Mouse (Mus musculus): ENCODE measurements around the gene Glb1. TPM values are rescaled to one million over a fixed set of nuclear protein-coding genes. Genes with fewer than 3 reads are reported as not detected.

The Glb1 gene
- polyA plus RNA-seq, 1 experiment from 2014 or later: 27.0 TPM

- Histone ChIP-seq H3K27ac (no peak overlapping the region), H3K4me1 (replicated peaks) (no peaks in the 10 kb centered on the region), H3K36me3 (peaks cover 15% of the 10 kb centered on the region), H3K9me3 (no peaks in the 10 kb centered on the region), H3K9ac (no peak overlapping the region), H3K4me3 (no peak overlapping the region), H3K27me3 (no peaks in the 10 kb centered on the region), H3K4me2 (no peak overlapping the region)
- no peak for ATAC-seq (ENCODE audit: low FRiP score)
- WGBS: 93% methylated on average over 6 of the region's 6 CpGs
Measured at GRCm38 (mm10) chr9:114452418-114452817, 51.5 kb downstream of the Glb1 start.

GRCm38 (mm10) chr9:114455420-114455819, 54.5 kb downstream of the Glb1 start:
- Histone ChIP-seq H3K36me3 (peaks cover 30% of the 10 kb centered on the region), H3K9ac (no peak overlapping the region), H3K9me3 (no peaks in the 10 kb centered on the region), H3K27ac (no peak overlapping the region), H3K4me3 (no peak overlapping the region), H3K27me3 (no peaks in the 10 kb centered on the region), H3K4me2 (no peak overlapping the region), H3K4me1 (replicated peaks) (no peaks in the 10 kb centered on the region)
- 92% methylated on average over 2 of the region's 2 CpGs for WGBS
- ATAC-seq (ENCODE audit: low FRiP score): no peak

- no peaks in the 10 kb centered on the region for H3K9me3 ChIP-seq
- no peak overlapping the region for H3K4me2 ChIP-seq
- no peak for ATAC-seq (ENCODE audit: low FRiP score)
- no peaks in the 10 kb centered on the region for H3K27me3 ChIP-seq
- peaks cover 48% of the 10 kb centered on the region for H3K36me3 ChIP-seq
- WGBS: 85% methylated on average over 3 of the region's 3 CpGs
- H3K9ac ChIP-seq: no peak overlapping the region
- H3K27ac ChIP-seq: no peak overlapping the region
- H3K4me3 ChIP-seq: no peak overlapping the region
- no peaks in the 10 kb centered on the region for H3K4me1 ChIP-seq (replicated peaks)
Measured at GRCm38 (mm10) chr9:114458436-114458835, 57.6 kb downstream of the Glb1 start.

GRCm38 (mm10) chr9:114462569-114462968, 61.7 kb downstream of the Glb1 start:
- no peak for ATAC-seq (ENCODE audit: low FRiP score)
- Histone ChIP-seq H3K9ac (no peak overlapping the region), H3K4me1 (replicated peaks) (no peaks in the 10 kb centered on the region), H3K27ac (no peak overlapping the region), H3K4me2 (no peak overlapping the region), H3K27me3 (no peaks in the 10 kb centered on the region), H3K9me3 (no peaks in the 10 kb centered on the region), H3K36me3 (peaks cover 56% of the 10 kb centered on the region), H3K4me3 (no peak overlapping the region)
- 94% methylated on average over 7 of the region's 7 CpGs for WGBS

- Histone ChIP-seq H3K4me1 (replicated peaks) (no peaks in the 10 kb centered on the region), H3K9me3 (no peaks in the 10 kb centered on the region), H3K27ac (no peak overlapping the region), H3K27me3 (no peaks in the 10 kb centered on the region), H3K4me2 (no peak overlapping the region), H3K36me3 (peaks cover 50% of the 10 kb centered on the region), H3K4me3 (no peak overlapping the region), H3K9ac (no peak overlapping the region)
- WGBS: 80% methylated on average over 6 of the region's 6 CpGs
- ATAC-seq (ENCODE audit: low FRiP score): no peak
Measured at GRCm38 (mm10) chr9:114465442-114465841, 64.6 kb downstream of the Glb1 start.

- Histone ChIP-seq H3K9me3 (no peaks in the 10 kb centered on the region), H3K36me3 (peaks cover 39% of the 10 kb centered on the region), H3K4me1 (replicated peaks) (no peaks in the 10 kb centered on the region), H3K4me3 (no peak overlapping the region), H3K9ac (no peak overlapping the region), H3K27me3 (no peaks in the 10 kb centered on the region), H3K4me2 (no peak overlapping the region), H3K27ac (no peak overlapping the region)
- no peak for ATAC-seq (ENCODE audit: low FRiP score)
- 63% methylated on average over 7 of the region's 7 CpGs for WGBS
Measured at GRCm38 (mm10) chr9:114466871-114467270, 66.0 kb downstream of the Glb1 start.

- Histone ChIP-seq H3K4me2 (no peak overlapping the region), H3K4me1 (replicated peaks) (no peaks in the 10 kb centered on the region), H3K27me3 (no peaks in the 10 kb centered on the region), H3K9ac (no peak overlapping the region), H3K36me3 (peaks cover 26% of the 10 kb centered on the region), H3K4me3 (no peak overlapping the region), H3K27ac (no peak overlapping the region), H3K9me3 (no peaks in the 10 kb centered on the region)
- no peak for ATAC-seq (ENCODE audit: low FRiP score)
- WGBS: 90% methylated on average over 5 of the region's 5 CpGs
Measured at GRCm38 (mm10) chr9:114468217-114468616, 67.3 kb downstream of the Glb1 start.

GRCm38 (mm10) chr9:114468701-114469100, 67.8 kb downstream of the Glb1 start:
- Histone ChIP-seq H3K9me3 (no peaks in the 10 kb centered on the region), H3K4me3 (no peak overlapping the region), H3K4me1 (replicated peaks) (no peaks in the 10 kb centered on the region), H3K4me2 (no peak overlapping the region), H3K36me3 (peaks cover 25% of the 10 kb centered on the region), H3K27me3 (no peaks in the 10 kb centered on the region), H3K27ac (no peak overlapping the region), H3K9ac (no peak overlapping the region)
- 93% methylated on average over 4 of the region's 4 CpGs for WGBS
- ATAC-seq (ENCODE audit: low FRiP score): no peak

GRCm38 (mm10) chr9:114471892-114472291, 71.0 kb downstream of the Glb1 start:
- Histone ChIP-seq H3K4me2 (no peak overlapping the region), H3K4me1 (replicated peaks) (no peaks in the 10 kb centered on the region), H3K9ac (no peak overlapping the region), H3K27me3 (no peaks in the 10 kb centered on the region), H3K36me3 (peaks cover 15% of the 10 kb centered on the region), H3K9me3 (no peaks in the 10 kb centered on the region), H3K4me3 (no peak overlapping the region), H3K27ac (no peak overlapping the region)
- no peak for ATAC-seq (ENCODE audit: low FRiP score)
- 82% methylated on average over 7 of the region's 7 CpGs for WGBS

- Histone ChIP-seq H3K9me3 (no peaks in the 10 kb centered on the region), H3K4me1 (replicated peaks) (no peaks in the 10 kb centered on the region), H3K27ac (no peak overlapping the region), H3K27me3 (no peaks in the 10 kb centered on the region), H3K4me2 (no peak overlapping the region), H3K36me3 (peaks cover 11% of the 10 kb centered on the region), H3K9ac (no peak overlapping the region), H3K4me3 (no peak overlapping the region)
- 93% methylated on average over 9 of the region's 9 CpGs for WGBS
- no peak for ATAC-seq (ENCODE audit: low FRiP score)
Measured at GRCm38 (mm10) chr9:114477019-114477418, 76.1 kb downstream of the Glb1 start.

GRCm38 (mm10) chr9:114480940-114481339, 80.1 kb downstream of the Glb1 start:
- Histone ChIP-seq H3K27ac (no peak overlapping the region), H3K27me3 (no peaks in the 10 kb centered on the region), H3K9ac (no peak overlapping the region), H3K9me3 (no peaks in the 10 kb centered on the region), H3K4me1 (replicated peaks) (no peaks in the 10 kb centered on the region), H3K4me2 (no peak overlapping the region), H3K36me3 (peaks cover 6% of the 10 kb centered on the region; the same call in 1 of the 2 replicates), H3K4me3 (no peak overlapping the region)
- ATAC-seq (ENCODE audit: low FRiP score): no peak
- 84% methylated on average over 3 of the region's 3 CpGs for WGBS

- Histone ChIP-seq H3K27ac (no peak overlapping the region), H3K27me3 (no peaks in the 10 kb centered on the region), H3K4me3 (no peak overlapping the region), H3K9me3 (no peaks in the 10 kb centered on the region), H3K36me3 (no peaks in the 10 kb centered on the region), H3K9ac (no peak overlapping the region), H3K4me1 (replicated peaks) (no peaks in the 10 kb centered on the region), H3K4me2 (no peak overlapping the region)
- no peak for ATAC-seq (ENCODE audit: low FRiP score)
- WGBS: 89% methylated on average over 5 of the region's 5 CpGs
Measured at GRCm38 (mm10) chr9:114484771-114485170, 83.9 kb downstream of the Glb1 start.

GRCm38 (mm10) chr9:114486808-114487207, 85.9 kb downstream of the Glb1 start:
- H3K9ac ChIP-seq: no peak overlapping the region
- no peak for ATAC-seq (ENCODE audit: low FRiP score)
- no peak overlapping the region for H3K4me3 ChIP-seq
- no peaks in the 10 kb centered on the region for H3K36me3 ChIP-seq
- H3K4me1 ChIP-seq (replicated peaks): no peaks in the 10 kb centered on the region
- 88% methylated on average over 4 of the region's 4 CpGs for WGBS
- H3K4me2 ChIP-seq: no peak overlapping the region
- no peak overlapping the region for H3K27ac ChIP-seq
- no peaks in the 10 kb centered on the region for H3K9me3 ChIP-seq
- no peaks in the 10 kb centered on the region for H3K27me3 ChIP-seq
